Mouse (Mus musculus): ENCODE data around the gene Nkx2-5. TPM values are rescaled to one million over a fixed set of nuclear protein-coding genes. Genes with fewer than 3 reads are reported as not detected.

Gene Nkx2-5
- polyA plus RNA-seq, 1 experiment from 2014 or later = 0.66 TPM

- peaks cover 6% of the 10 kb centered on the region for H3K4me1 ChIP-seq (replicated peaks)
- no peak overlapping the region for H3K4me2 ChIP-seq
- no peak overlapping the region for H3K9ac ChIP-seq
- ATAC-seq (ENCODE audit: low read depth) = no peak
- 68% methylated on average over 5 of the region's 5 CpGs for WGBS
- peaks cover 94% of the 10 kb centered on the region for H3K27me3 ChIP-seq
- H3K36me3 ChIP-seq = no peaks in the 10 kb centered on the region
- H3K9me3 ChIP-seq = no peaks in the 10 kb centered on the region
- H3K27ac ChIP-seq (replicated peaks) = no peak overlapping the region
- no peak overlapping the region for H3K4me3 ChIP-seq
These were observed 10.4 kb downstream of the Nkx2-5 start for GRCm38 (mm10) chr17:26834302-26834965.

- no peak for ATAC-seq (ENCODE audit: low read depth)
- Histone ChIP-seq H3K27ac (replicated peaks) (no peak overlapping the region), H3K9ac (no peak overlapping the region), H3K4me3 (no peak overlapping the region), H3K4me1 (replicated peaks) (no peaks in the 10 kb centered on the region), H3K36me3 (no peaks in the 10 kb centered on the region), H3K9me3 (no peaks in the 10 kb centered on the region), H3K27me3 (peaks cover 94% of the 10 kb centered on the region), H3K4me2 (no peak overlapping the region)
- WGBS = 76% methylated on average over 2 of the region's 2 CpGs
These were observed 11.0 kb downstream of the Nkx2-5 start for GRCm38 (mm10) chr17:26833806-26834205.

GRCm38 (mm10) chr17:26826131-26826530, 18.7 kb downstream of the Nkx2-5 start:
- no peak overlapping the region for H3K4me2 ChIP-seq
- 83% methylated on average over 15 of the region's 17 CpGs for WGBS
- H3K9ac ChIP-seq = no peak overlapping the region
- ATAC-seq (ENCODE audit: low read depth) = no peak
- H3K27ac ChIP-seq (replicated peaks) = no peak overlapping the region
- H3K36me3 ChIP-seq = no peaks in the 10 kb centered on the region
- H3K4me1 ChIP-seq (replicated peaks) = no peaks in the 10 kb centered on the region
- H3K4me3 ChIP-seq = no peak overlapping the region
- no peaks in the 10 kb centered on the region for H3K9me3 ChIP-seq
- peaks cover 31% of the 10 kb centered on the region for H3K27me3 ChIP-seq

- Histone ChIP-seq H3K4me3 (no peak overlapping the region), H3K27me3 (peaks cover 5% of the 10 kb centered on the region), H3K9me3 (no peaks in the 10 kb centered on the region), H3K27ac (replicated peaks) (no peak overlapping the region), H3K4me1 (replicated peaks) (no peaks in the 10 kb centered on the region), H3K4me2 (no peak overlapping the region), H3K36me3 (no peaks in the 10 kb centered on the region), H3K9ac (no peak overlapping the region)
- no peak for ATAC-seq (ENCODE audit: low read depth)
These were observed 27.0 kb downstream of the Nkx2-5 start for GRCm38 (mm10) chr17:26817776-26818175.

GRCm38 (mm10) chr17:26816810-26817209, 28.0 kb downstream of the Nkx2-5 start:
- H3K4me3 ChIP-seq = no peak overlapping the region
- H3K4me2 ChIP-seq = no peak overlapping the region
- no peaks in the 10 kb centered on the region for H3K4me1 ChIP-seq (replicated peaks)
- ATAC-seq (ENCODE audit: low read depth) = no peak
- WGBS = 82% methylated on average over 6 of the region's 6 CpGs
- H3K27me3 ChIP-seq = peaks cover 5% of the 10 kb centered on the region
- H3K9me3 ChIP-seq = no peaks in the 10 kb centered on the region
- no peak overlapping the region for H3K9ac ChIP-seq
- no peaks in the 10 kb centered on the region for H3K36me3 ChIP-seq
- no peak overlapping the region for H3K27ac ChIP-seq (replicated peaks)

- ATAC-seq (ENCODE audit: low read depth) = no peak
- Histone ChIP-seq H3K27me3 (peaks cover 3% of the 10 kb centered on the region), H3K4me2 (no peak overlapping the region), H3K9ac (no peak overlapping the region), H3K9me3 (no peaks in the 10 kb centered on the region), H3K4me1 (replicated peaks) (no peaks in the 10 kb centered on the region), H3K27ac (replicated peaks) (no peak overlapping the region), H3K36me3 (no peaks in the 10 kb centered on the region), H3K4me3 (no peak overlapping the region)
- 87% methylated on average over 9 of the region's 9 CpGs for WGBS
These were observed 31.3 kb downstream of the Nkx2-5 start for GRCm38 (mm10) chr17:26813497-26813896.

GRCm38 (mm10) chr17:26812607-26813006, 32.2 kb downstream of the Nkx2-5 start:
- WGBS = 85% methylated on average over 2 of the region's 2 CpGs
- peaks cover 2% of the 10 kb centered on the region for H3K27me3 ChIP-seq
- H3K4me3 ChIP-seq = no peak overlapping the region
- no peaks in the 10 kb centered on the region for H3K36me3 ChIP-seq
- ATAC-seq (ENCODE audit: low read depth) = no peak
- no peak overlapping the region for H3K27ac ChIP-seq (replicated peaks)
- H3K4me1 ChIP-seq (replicated peaks) = no peaks in the 10 kb centered on the region
- no peak overlapping the region for H3K4me2 ChIP-seq
- no peak overlapping the region for H3K9ac ChIP-seq
- no peaks in the 10 kb centered on the region for H3K9me3 ChIP-seq

GRCm38 (mm10) chr17:26802886-26803285, 41.9 kb downstream of the Nkx2-5 start:
- no peak for ATAC-seq (ENCODE audit: low read depth)
- Histone ChIP-seq H3K27me3 (no peaks in the 10 kb centered on the region; the same call in 1 of the 2 replicates), H3K36me3 (no peaks in the 10 kb centered on the region), H3K9me3 (no peaks in the 10 kb centered on the region; the same call in 1 of the 2 replicates), H3K4me1 (replicated peaks) (no peaks in the 10 kb centered on the region), H3K9ac (no peak overlapping the region), H3K27ac (replicated peaks) (no peak overlapping the region), H3K4me2 (no peak overlapping the region), H3K4me3 (no peak overlapping the region)
- 85% methylated on average over 3 of the region's 3 CpGs for WGBS

GRCm38 (mm10) chr17:26797379-26798128, 47.3 kb downstream of the Nkx2-5 start:
- H3K4me3 ChIP-seq = no peak overlapping the region
- WGBS = 73% methylated on average over 6 of the region's 6 CpGs
- no peak overlapping the region for H3K9ac ChIP-seq
- no peak for ATAC-seq (ENCODE audit: low read depth)
- H3K27me3 ChIP-seq = no peaks in the 10 kb centered on the region; the same call in 1 of the 2 replicates
- no peaks in the 10 kb centered on the region for H3K9me3 ChIP-seq
- H3K4me2 ChIP-seq = no peak overlapping the region
- no peaks in the 10 kb centered on the region for H3K4me1 ChIP-seq (replicated peaks)
- H3K36me3 ChIP-seq = peaks cover 8% of the 10 kb centered on the region
- no peak overlapping the region for H3K27ac ChIP-seq (replicated peaks)

- H3K4me3 ChIP-seq = no peak overlapping the region
- H3K27ac ChIP-seq (replicated peaks) = no peak overlapping the region
- H3K4me2 ChIP-seq = no peak overlapping the region
- no peak for ATAC-seq (ENCODE audit: low read depth)
- H3K27me3 ChIP-seq = no peaks in the 10 kb centered on the region; the same call in 1 of the 2 replicates
- H3K36me3 ChIP-seq = peaks cover 30% of the 10 kb centered on the region
- no peak overlapping the region for H3K9ac ChIP-seq
- 80% methylated on average over 7 of the region's 7 CpGs for WGBS
- no peaks in the 10 kb centered on the region for H3K9me3 ChIP-seq
- H3K4me1 ChIP-seq (replicated peaks) = no peaks in the 10 kb centered on the region
These were observed 49.4 kb downstream of the Nkx2-5 start for GRCm38 (mm10) chr17:26795386-26795785.

GRCm38 (mm10) chr17:26794744-26795143, 50.1 kb downstream of the Nkx2-5 start:
- no peaks in the 10 kb centered on the region for H3K9me3 ChIP-seq
- no peak overlapping the region for H3K4me2 ChIP-seq
- no peak overlapping the region for H3K27ac ChIP-seq (replicated peaks)
- ATAC-seq (ENCODE audit: low read depth) = no peak
- no peak overlapping the region for H3K9ac ChIP-seq
- H3K4me3 ChIP-seq = no peak overlapping the region
- peaks cover 36% of the 10 kb centered on the region for H3K36me3 ChIP-seq
- 19% methylated on average over 3 of the region's 3 CpGs for WGBS
- H3K4me1 ChIP-seq (replicated peaks) = no peaks in the 10 kb centered on the region
- H3K27me3 ChIP-seq = no peaks in the 10 kb centered on the region; the same call in 1 of the 2 replicates

GRCm38 (mm10) chr17:26793068-26793765, 51.6 kb downstream of the Nkx2-5 start:
- Histone ChIP-seq H3K9ac (no peak overlapping the region), H3K9me3 (no peaks in the 10 kb centered on the region), H3K36me3 (peaks cover 51% of the 10 kb centered on the region), H3K4me1 (replicated peaks) (no peaks in the 10 kb centered on the region), H3K4me3 (no peak overlapping the region), H3K27me3 (no peaks in the 10 kb centered on the region), H3K27ac (replicated peaks) (no peak overlapping the region), H3K4me2 (no peak overlapping the region)
- 83% methylated on average over 5 of the region's 5 CpGs for WGBS
- ATAC-seq (ENCODE audit: low read depth) = no peak
